Mouse (Mus musculus): ENCODE results near the gene Hipk4. TPM values are rescaled to one million over a fixed set of nuclear protein-coding genes. Genes with fewer than 3 reads are reported as not detected.
"Not testable (repeated sequence)": the region's sequence is repeated elsewhere in the genome, so short reads cannot be mapped to it uniquely, and the experiment has no call there.

The Hipk4 gene
- polyA plus RNA-seq, 1 experiment from 2014 or later = 0.04 TPM

DNA sequence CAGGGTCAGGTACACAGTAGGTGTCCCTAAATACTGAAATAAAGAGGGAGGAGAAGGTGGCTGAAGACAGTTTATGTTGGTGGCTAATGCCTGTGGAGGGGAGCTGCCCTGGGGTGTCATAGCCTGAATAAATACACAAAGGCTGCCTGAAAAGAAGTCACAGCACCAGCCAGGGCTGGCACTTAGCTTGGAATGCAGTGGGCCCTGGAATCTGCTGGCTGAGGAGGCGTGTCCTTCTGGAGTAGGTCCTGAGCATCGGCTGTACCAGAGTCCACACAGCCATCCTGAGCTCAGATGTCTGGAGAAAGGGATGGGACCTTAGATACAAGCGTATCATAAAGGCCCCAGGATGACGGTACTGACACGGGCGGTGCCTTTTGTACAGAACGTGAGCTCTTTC lies 31.2 kb upstream of the Hipk4 start:
- peaks cover 12% of the 10 kb centered on the region for H3K36me3 ChIP-seq (replicated peaks; ENCODE audit: insufficient read depth, low read length)
- H3K27ac ChIP-seq (ENCODE audit: low read depth) = peak overlapping the region; percentile 79
- WGBS (ENCODE audit: insufficient replicate concordance) = 77% methylated on average over 7 of the region's 7 CpGs
- no peak overlapping the region; the same call in 1 of the 2 replicates for H3K9ac ChIP-seq (replicated peaks)
- H3K4me2 ChIP-seq (ENCODE audit: low read depth, low read length) = peak overlapping the region; percentile 29; the same call in 1 of the 2 replicates
- DNase-seq = peak; percentile 14
- no peaks in the 10 kb centered on the region for H3K9me3 ChIP-seq (ENCODE audit: low read length)
- no peak overlapping the region for H3K4me3 ChIP-seq (ENCODE audit: low read depth, low read length)
- TF ChIP-seq EP300 (IDR thresholded peaks at IDR 0.05; ENCODE audit: low read depth) = no peak
- TF ChIP-seq CTCF (IDR thresholded peaks at IDR 0.05; ENCODE audit: low read depth) = no peak
- no peaks in the 10 kb centered on the region for H3K27me3 ChIP-seq (ENCODE audit: insufficient read depth, low read length)
- peaks cover 41% of the 10 kb centered on the region for H3K4me1 ChIP-seq (ENCODE audit: insufficient read depth)
- ATAC-seq = no peak

DNA sequence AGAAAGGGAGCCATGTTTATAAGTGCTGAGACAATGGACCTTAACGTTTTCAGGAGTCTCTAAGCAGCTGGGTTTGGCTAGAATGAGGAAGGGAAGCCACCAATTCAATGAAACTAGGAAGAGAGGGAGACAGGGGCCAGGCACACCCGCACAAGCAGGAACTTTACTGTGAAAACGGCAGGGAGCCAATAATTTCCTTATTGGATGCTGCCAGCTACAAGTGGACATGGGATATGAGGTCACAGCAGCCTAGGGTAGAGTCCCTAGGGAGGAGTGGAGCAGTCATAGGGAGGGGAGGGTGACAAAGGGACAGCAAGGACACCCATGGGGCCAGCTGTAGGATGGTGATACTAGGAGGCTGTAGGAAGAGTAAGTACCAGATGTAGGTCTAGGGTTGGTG lies 30.0 kb upstream of the Hipk4 start:
- no peak for DNase-seq
- peaks cover 39% of the 10 kb centered on the region for H3K4me1 ChIP-seq (ENCODE audit: insufficient read depth)
- H3K27ac ChIP-seq (ENCODE audit: low read depth) = no peak overlapping the region
- no peaks in the 10 kb centered on the region for H3K27me3 ChIP-seq (ENCODE audit: insufficient read depth, low read length)
- no peak overlapping the region for H3K4me3 ChIP-seq (ENCODE audit: low read depth, low read length)
- H3K9ac ChIP-seq (replicated peaks) = no peak overlapping the region
- no peak for ATAC-seq
- TF ChIP-seq EP300 (IDR thresholded peaks at IDR 0.05; ENCODE audit: low read depth) (no peak), CTCF (IDR thresholded peaks at IDR 0.05; ENCODE audit: low read depth) (no peak)
- no peaks in the 10 kb centered on the region for H3K9me3 ChIP-seq (ENCODE audit: low read length)
- peaks cover 12% of the 10 kb centered on the region for H3K36me3 ChIP-seq (replicated peaks; ENCODE audit: insufficient read depth, low read length)
- H3K4me2 ChIP-seq (ENCODE audit: low read depth, low read length) = no peak overlapping the region
- 48% methylated on average over 3 of the region's 3 CpGs for WGBS (ENCODE audit: insufficient replicate concordance)

DNA sequence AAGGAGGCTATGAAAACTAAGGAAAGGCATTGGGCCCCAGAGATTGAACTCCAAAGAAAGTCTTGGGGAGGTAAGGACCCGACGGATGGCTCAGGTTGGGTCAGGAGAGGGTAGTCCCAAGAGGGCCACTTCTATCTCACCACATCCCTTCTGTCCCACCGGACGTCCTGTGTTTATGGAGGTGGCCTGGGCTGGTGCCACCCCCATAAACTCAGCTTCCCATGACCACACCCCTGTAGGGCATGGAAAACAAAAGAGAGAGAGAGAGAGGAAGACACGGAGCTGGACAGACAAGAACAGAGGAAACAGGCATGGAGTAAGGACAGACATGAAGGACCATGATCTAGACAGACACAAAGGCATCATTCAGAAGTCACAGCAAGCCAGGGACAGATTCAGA lies 29.6 kb upstream of the Hipk4 start:
- DNase-seq = no peak
- H3K9me3 ChIP-seq (ENCODE audit: low read length) = no peaks in the 10 kb centered on the region
- peaks cover 12% of the 10 kb centered on the region for H3K36me3 ChIP-seq (replicated peaks; ENCODE audit: insufficient read depth, low read length)
- H3K9ac ChIP-seq (replicated peaks) = no peak overlapping the region
- TF ChIP-seq EP300 (IDR thresholded peaks at IDR 0.05; ENCODE audit: low read depth) (no peak), CTCF (IDR thresholded peaks at IDR 0.05; ENCODE audit: low read depth) (no peak)
- 67% methylated on average over 5 of the region's 5 CpGs for WGBS (ENCODE audit: insufficient replicate concordance)
- no peak overlapping the region for H3K27ac ChIP-seq (ENCODE audit: low read depth)
- H3K27me3 ChIP-seq (ENCODE audit: insufficient read depth, low read length) = no peaks in the 10 kb centered on the region
- no peak overlapping the region for H3K4me2 ChIP-seq (ENCODE audit: low read depth, low read length)
- no peak overlapping the region for H3K4me3 ChIP-seq (ENCODE audit: low read depth, low read length)
- no peak for ATAC-seq
- peaks cover 35% of the 10 kb centered on the region for H3K4me1 ChIP-seq (ENCODE audit: insufficient read depth)

DNA sequence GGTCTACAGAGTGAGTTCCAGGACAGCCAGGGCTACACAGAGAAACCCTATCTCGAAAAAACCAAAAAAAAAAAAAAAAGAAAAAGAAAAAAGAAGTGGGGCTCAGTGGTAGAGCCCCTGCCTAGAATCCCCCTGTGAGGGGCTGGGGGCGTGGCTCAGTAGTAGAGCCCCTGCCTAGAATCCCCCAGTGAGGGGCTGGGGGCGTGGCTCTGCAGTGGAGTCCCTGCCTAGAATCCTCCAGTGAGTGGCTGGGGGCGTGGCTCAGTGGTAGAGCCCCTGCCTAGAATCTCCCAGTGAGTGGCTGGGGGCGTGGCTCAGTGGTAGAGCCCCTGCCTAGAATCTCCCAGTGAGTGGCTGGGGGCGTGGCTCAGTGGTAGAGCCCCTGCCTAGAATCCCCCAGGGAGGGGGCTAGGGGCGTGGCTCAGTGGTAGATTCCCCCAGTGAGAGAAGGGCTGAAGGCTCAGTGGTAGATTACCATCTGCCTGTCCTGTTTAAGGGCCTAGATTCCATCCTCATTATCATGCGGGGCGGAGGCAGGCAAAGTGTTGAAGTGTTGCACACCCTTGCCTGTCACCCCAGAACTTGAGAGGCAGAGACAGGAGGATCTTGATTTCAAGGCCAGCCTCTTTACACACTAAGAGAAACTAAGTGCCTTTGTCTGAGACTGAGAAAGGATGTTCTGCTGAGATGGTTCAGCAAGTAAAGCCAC lies 28.3 kb upstream of the Hipk4 start:
- H3K27ac ChIP-seq (ENCODE audit: low read depth); H3K27me3 ChIP-seq (ENCODE audit: insufficient read depth, low read length); H3K9ac ChIP-seq (replicated peaks); H3K9me3 ChIP-seq (ENCODE audit: low read length); H3K4me3 ChIP-seq (ENCODE audit: low read depth, low read length); H3K36me3 ChIP-seq (replicated peaks; ENCODE audit: insufficient read depth, low read length); DNase-seq; ATAC-seq; H3K4me2 ChIP-seq (ENCODE audit: low read depth, low read length): not testable (repeated sequence)
- 84% methylated on average over 7 of the region's 9 CpGs for WGBS (ENCODE audit: insufficient replicate concordance)
- H3K4me1 ChIP-seq (ENCODE audit: insufficient read depth) = peaks cover 23% of the 10 kb centered on the region

DNA sequence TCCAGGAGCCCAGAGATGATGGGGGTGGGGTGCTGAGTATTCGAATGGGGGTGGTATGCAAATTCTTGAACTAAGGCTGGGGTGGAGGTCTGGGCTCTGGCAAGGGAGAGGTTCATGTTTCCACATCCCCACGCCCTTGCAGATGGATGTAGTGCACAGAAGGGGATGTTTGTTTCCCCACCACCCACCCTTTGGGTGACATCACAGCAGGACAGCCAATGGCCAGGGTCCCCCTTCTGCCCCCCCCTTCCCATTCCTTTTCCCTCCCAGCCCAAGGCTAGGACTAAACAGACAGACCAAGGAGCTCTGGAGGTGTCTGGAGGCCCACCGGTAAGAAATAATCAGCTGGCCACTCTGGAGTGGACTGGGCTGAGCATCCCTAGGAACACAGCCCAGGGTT lies 24.0 kb upstream of the Hipk4 start, which contains the start of gene Prx:
Gene Prx, plus strand, starts transcription at position 289 of the 400 bp plus-strand sequence.
- H3K4me3 ChIP-seq (ENCODE audit: low read depth, low read length) = no peak within 1 kb of the TSS
- no peak within 1 kb of the TSS for H3K27ac ChIP-seq (ENCODE audit: low read depth)
- DNase-seq = no peak
- no peak within 1 kb of the TSS for H3K4me2 ChIP-seq (ENCODE audit: low read depth, low read length)
- TF ChIP-seq EP300 (IDR thresholded peaks at IDR 0.05; ENCODE audit: low read depth) (no peak), CTCF (IDR thresholded peaks at IDR 0.05; ENCODE audit: low read depth) (no peak)
- ATAC-seq = no peak
- H3K27me3 ChIP-seq (ENCODE audit: insufficient read depth, low read length) = no peaks in the 10 kb centered on the region
- no peaks in the 10 kb centered on the region for H3K9me3 ChIP-seq (ENCODE audit: low read length)
- H3K4me1 ChIP-seq (ENCODE audit: insufficient read depth) = no peaks in the 10 kb centered on the region
- no peak within 1 kb of the TSS for H3K9ac ChIP-seq (replicated peaks)
- 69% methylated on average over 3 of the region's 3 CpGs for WGBS (ENCODE audit: insufficient replicate concordance)
- H3K36me3 ChIP-seq (replicated peaks; ENCODE audit: insufficient read depth, low read length) = no peaks in the 10 kb centered on the region

DNA sequence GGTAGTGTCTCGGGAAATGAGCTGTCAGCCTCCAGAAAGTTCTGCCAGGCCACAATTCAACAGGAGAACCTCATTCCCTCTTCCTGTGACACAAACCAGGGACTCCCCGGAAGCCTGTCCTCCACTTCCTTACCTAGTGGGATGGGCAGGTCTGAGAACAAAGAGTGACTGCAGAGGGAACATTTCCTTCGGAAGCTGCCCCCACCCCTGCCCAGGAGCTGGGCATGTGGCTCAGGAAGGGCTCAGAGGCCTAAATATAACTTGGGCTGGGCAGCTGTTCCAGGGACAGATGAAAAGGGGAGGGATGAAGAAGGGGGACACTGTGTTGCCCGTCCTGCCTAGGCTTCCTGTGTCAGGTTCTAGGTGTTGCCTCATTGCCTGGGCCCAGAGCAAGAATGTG lies 21.4 kb upstream of the Hipk4 start:
- no peak overlapping the region for H3K27ac ChIP-seq (ENCODE audit: low read depth)
- no peak for DNase-seq
- TF ChIP-seq CTCF (IDR thresholded peaks at IDR 0.05; ENCODE audit: low read depth) = no peak
- TF ChIP-seq EP300 (IDR thresholded peaks at IDR 0.05; ENCODE audit: low read depth) = no peak

More for the DNA sequence above, 21.4 kb upstream of the Hipk4 start:
- H3K36me3 ChIP-seq (replicated peaks; ENCODE audit: insufficient read depth, low read length) = no peaks in the 10 kb centered on the region
- H3K9ac ChIP-seq (replicated peaks) = no peak overlapping the region
- H3K27me3 ChIP-seq (ENCODE audit: insufficient read depth, low read length) = no peaks in the 10 kb centered on the region
- no peak overlapping the region for H3K4me2 ChIP-seq (ENCODE audit: low read depth, low read length)
- ATAC-seq = no peak
- no peak overlapping the region for H3K4me3 ChIP-seq (ENCODE audit: low read depth, low read length)
- no peaks in the 10 kb centered on the region for H3K9me3 ChIP-seq (ENCODE audit: low read length)
- 63% methylated on average over 4 of the region's 4 CpGs for WGBS (ENCODE audit: insufficient replicate concordance)
- H3K4me1 ChIP-seq (ENCODE audit: insufficient read depth) = peaks cover 2% of the 10 kb centered on the region; the same call in 1 of the 2 replicates
